Mouse (Mus musculus) layer of hippocampus, postnatal 14 days (tissue): ENCODE results near the gene Aif1l. TPM values are rescaled to one million over a fixed set of nuclear protein-coding genes. Genes with fewer than 3 reads are reported as not detected.

Experiments
- DNase-seq, 2 experiments: peaks; one replicate each; pipeline ENCODE4 v3.0.0; 2021 to 2022; ENCODE audit warnings: low spot score in 2 of 2, mixed read lengths in 1 of 2
- total RNA-seq, 2 experiments: library from RNA; stranded (reverse); gene quantifications; 2 replicates each; pipeline ENCODE4 v1.2.3; 2021

Aif1l gene
- total RNA-seq, 2 experiments from 2014 or later: 4.9 to 8.0 TPM

DNA sequence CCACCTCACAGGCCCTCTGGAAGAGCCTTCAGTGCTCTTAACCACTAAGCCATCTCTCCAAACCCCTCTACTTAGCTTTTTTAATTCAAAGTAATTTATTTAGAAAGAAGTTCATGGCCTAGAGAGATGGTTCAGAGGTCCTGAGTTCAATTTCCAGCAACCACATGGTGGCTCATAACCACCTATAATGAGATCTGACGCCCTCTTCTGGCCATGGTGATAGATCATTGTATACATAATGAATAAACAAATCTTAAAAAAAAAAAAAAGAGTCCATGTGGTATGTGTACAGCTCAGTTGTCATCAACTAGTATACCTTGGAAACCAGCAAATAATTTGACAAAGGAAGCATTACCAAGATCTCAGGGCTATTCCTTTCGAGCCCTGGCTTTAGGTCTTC is 48.5 kb downstream of the Aif1l start:
- DNase-seq: no peak

DNA sequence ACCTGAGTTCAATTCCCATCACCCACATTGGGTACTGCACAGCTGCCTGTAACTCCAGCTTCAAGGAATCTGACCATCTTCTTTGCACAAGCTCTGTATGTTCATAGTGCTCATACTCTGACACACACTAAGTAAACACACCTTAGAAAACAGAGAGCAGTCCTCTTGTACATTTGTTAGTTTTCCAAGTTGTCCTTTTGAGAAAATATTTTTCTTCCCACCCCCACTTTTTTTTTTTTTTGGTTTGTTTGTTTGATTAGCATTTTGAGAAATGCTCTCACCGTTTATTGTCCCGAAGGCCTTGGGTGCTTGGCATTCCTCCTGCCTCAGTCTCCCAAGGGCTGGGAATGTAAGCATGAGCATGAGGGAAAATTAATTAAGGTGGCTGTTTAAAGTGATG is 58.4 kb downstream of the Aif1l start:
- DNase-seq: no peak

DNA sequence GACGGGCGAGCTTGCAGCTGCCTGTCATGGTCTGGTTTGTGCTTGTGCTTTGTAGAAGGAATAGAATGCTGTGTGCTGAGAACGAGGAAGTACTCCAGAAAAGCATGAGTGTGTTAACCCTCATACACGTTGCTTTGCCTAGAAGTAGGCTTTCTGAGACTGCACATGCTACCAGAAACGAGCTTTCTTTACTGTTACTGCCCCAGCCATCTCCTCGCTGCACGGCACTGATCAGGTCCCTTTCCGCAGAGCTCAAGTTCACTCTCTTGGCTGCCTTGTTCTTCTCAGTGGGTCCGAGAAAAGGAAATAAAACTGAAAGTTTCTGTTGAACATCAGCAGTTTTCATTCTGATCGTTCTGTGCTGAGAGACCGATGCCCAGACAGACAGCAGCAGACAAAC is 58.8 kb downstream of the Aif1l start:
- DNase-seq: no peak

DNA sequence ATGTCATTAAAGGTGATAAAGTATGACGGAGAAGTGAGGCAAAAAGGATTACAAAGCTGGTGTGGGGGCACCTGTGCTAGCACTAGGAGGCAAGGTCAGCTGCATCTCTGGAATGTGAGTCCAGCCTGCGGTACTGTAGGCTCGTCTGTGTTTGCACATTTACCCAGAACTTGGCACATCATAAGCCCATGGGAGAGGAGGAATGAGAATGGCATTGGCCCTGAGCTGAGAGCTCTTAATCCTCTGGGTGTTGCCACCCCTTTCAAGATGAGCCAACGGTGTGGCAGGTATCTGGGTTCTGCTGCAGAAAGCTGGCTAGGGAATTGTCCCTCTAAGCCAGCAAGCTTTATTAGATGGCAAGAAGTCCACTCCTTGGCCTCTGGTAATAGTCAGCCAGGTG is 69.8 kb downstream of the Aif1l start:
- DNase-seq: no peak

DNA sequence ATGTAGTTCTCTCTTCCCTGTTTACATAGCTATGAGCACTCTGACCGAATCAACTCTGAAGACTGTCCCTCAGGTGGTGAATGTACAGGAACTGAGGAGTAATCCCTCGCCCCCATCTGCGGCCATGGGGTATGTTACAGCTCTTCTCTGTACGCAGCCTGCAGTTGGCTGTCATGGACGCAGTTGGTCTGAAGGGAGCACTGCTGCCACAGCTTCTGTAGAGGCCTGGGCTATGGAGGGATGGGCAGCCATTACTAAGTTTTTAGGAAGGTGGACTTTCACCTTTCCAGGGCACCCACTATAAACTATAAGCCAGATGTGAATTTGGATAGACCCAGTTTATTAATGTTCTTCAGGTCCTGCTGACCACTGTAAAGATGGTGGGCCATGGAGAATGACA is 70.3 kb downstream of the Aif1l start:
- DNase-seq: no peak

Other genes starting within 250 kb of the Aif1l start
- gene Qrfp, start 139.6 kb upstream of the Aif1l start, total RNA-seq: not detected
- 100 to 1,000 TPM; 111 to 117 TPM for gene Fibcd1, start 104.1 kb upstream of the Aif1l start, total RNA-seq
- 10 to 100 TPM; 10.9 to 11.9 TPM for gene Lamc3, start 62.8 kb upstream of the Aif1l start, total RNA-seq
- gene Nup214, start 24.3 kb downstream of the Aif1l start, total RNA-seq: 10 to 100 TPM; 50.0 to 60.9 TPM
- 1 to 10 TPM; 2.4 to 2.7 TPM for gene Fam78a, start 134.7 kb downstream of the Aif1l start, total RNA-seq
- gene Plpp7, start 145.4 kb downstream of the Aif1l start, total RNA-seq: 10 to 100 TPM; 20.2 to 21.5 TPM
- 100 to 1,000 TPM; 253 to 268 TPM for gene Prrc2b, start 200.9 kb downstream of the Aif1l start, total RNA-seq